Mouse (Mus musculus): ENCODE results near the gene Lhx4. TPM values are rescaled to one million over a fixed set of nuclear protein-coding genes. Genes with fewer than 3 reads are reported as not detected.
A peak's percentile ranks its signal among the peaks of the same experiment; 100 is the strongest.

Gene Lhx4
- total RNA-seq, 2 experiments from 2014 or later = not detected

GRCm38 (mm10) chr1:155742411-155743363, 8.8 kb downstream of the Lhx4 start:
- no peak for ATAC-seq (ENCODE audit: poor library complexity, severe bottlenecking)

- ATAC-seq (ENCODE audit: poor library complexity, severe bottlenecking) = no peak
Measured at GRCm38 (mm10) chr1:155741988-155742387, 9.5 kb downstream of the Lhx4 start.

- ATAC-seq (ENCODE audit: poor library complexity, severe bottlenecking) = no peak
Measured at GRCm38 (mm10) chr1:155741378-155741945, 10.0 kb downstream of the Lhx4 start.

GRCm38 (mm10) chr1:155740622-155741377, 10.7 kb downstream of the Lhx4 start:
- no peak for ATAC-seq (ENCODE audit: poor library complexity, severe bottlenecking)

- 0 out of 2 replicates have a peak, but pooled peaks have one; percentile 4 for ATAC-seq (ENCODE audit: poor library complexity, severe bottlenecking)
Measured at GRCm38 (mm10) chr1:155737809-155738383, 13.6 kb downstream of the Lhx4 start.

- ATAC-seq (ENCODE audit: poor library complexity, severe bottlenecking) = peak; percentile 92
Measured at GRCm38 (mm10) chr1:155737017-155737808, 14.3 kb downstream of the Lhx4 start.

- ATAC-seq (ENCODE audit: poor library complexity, severe bottlenecking) = no peak
Measured at GRCm38 (mm10) chr1:155736096-155736825, 15.2 kb downstream of the Lhx4 start.

- no peak for ATAC-seq (ENCODE audit: poor library complexity, severe bottlenecking)
Measured at GRCm38 (mm10) chr1:155731156-155731555, 20.3 kb downstream of the Lhx4 start.

GRCm38 (mm10) chr1:155729113-155729795, 22.2 kb downstream of the Lhx4 start:
- no peak for ATAC-seq (ENCODE audit: poor library complexity, severe bottlenecking)

- no peak for ATAC-seq (ENCODE audit: poor library complexity, severe bottlenecking)
Measured at GRCm38 (mm10) chr1:155727830-155728229, 23.7 kb downstream of the Lhx4 start.

GRCm38 (mm10) chr1:155725876-155726275, 25.6 kb downstream of the Lhx4 start:
- no peak for ATAC-seq (ENCODE audit: poor library complexity, severe bottlenecking)

- ATAC-seq (ENCODE audit: poor library complexity, severe bottlenecking) = no peak
Measured at GRCm38 (mm10) chr1:155724301-155724700, 27.2 kb downstream of the Lhx4 start.

- peak; percentile 63 for ATAC-seq (ENCODE audit: poor library complexity, severe bottlenecking)
Measured at GRCm38 (mm10) chr1:155722185-155722584, 29.3 kb downstream of the Lhx4 start.

GRCm38 (mm10) chr1:155721443-155721842, 30.0 kb downstream of the Lhx4 start:
- ATAC-seq (ENCODE audit: poor library complexity, severe bottlenecking) = no peak

GRCm38 (mm10) chr1:155720006-155720405, 31.5 kb downstream of the Lhx4 start:
- ATAC-seq (ENCODE audit: poor library complexity, severe bottlenecking) = no peak

- no peak for ATAC-seq (ENCODE audit: poor library complexity, severe bottlenecking)
Measured at GRCm38 (mm10) chr1:155718851-155719250, 32.6 kb downstream of the Lhx4 start.

GRCm38 (mm10) chr1:155717301-155717700, 34.2 kb downstream of the Lhx4 start:
- no peak for ATAC-seq (ENCODE audit: poor library complexity, severe bottlenecking)

GRCm38 (mm10) chr1:155715366-155715765, 36.1 kb downstream of the Lhx4 start:
- ATAC-seq (ENCODE audit: poor library complexity, severe bottlenecking) = no peak

- no peak for ATAC-seq (ENCODE audit: poor library complexity, severe bottlenecking)
Measured at GRCm38 (mm10) chr1:155713306-155713705, 38.2 kb downstream of the Lhx4 start.
